11 mouse cellular contexts compared by ENCODE assay signal in genomic region chr11:73084303-73084702, GRCm38 (mm10). TPM values are rescaled to one million over a fixed set of nuclear protein-coding genes. Genes with fewer than 3 reads are reported as not detected.
A peak's percentile ranks its signal among the peaks of the same experiment; 100 is the strongest.
DNase-seq lines count a peak whose midpoint lies in the region; ATAC-seq lines count a peak whose summit lies in the region.
"Had no signal": no experiment of that assay in that cellular context is flagged by ENCODE, and none has a peak within 500 bp of the region (broad histone marks: within the 10 kb centered on the region; RNA-seq: fewer than 3 reads in every experiment).

No protein-coding gene starts in this region.

- WGBS in heart, embryonic 12.5 days: 61% methylated on average over 6 of the region's 6 CpGs
- 82% methylated on average over 6 of the region's 6 CpGs for WGBS in neural tube, embryonic 14.5 days

- H3K4me2 ChIP-seq in heart, embryonic 12.5 days: no peak overlapping the region
- no peak overlapping the region for H3K4me2 ChIP-seq in neural tube, embryonic 14.5 days (ENCODE audit: low read depth, low read length)
- H3K4me2 ChIP-seq: neural tube, embryonic 13.5 days had no signal

- H3K27ac ChIP-seq in heart, embryonic 12.5 days (ENCODE audit: poor library complexity, severe bottlenecking): peak overlapping the region; percentile 53; the same call in 1 of the 2 replicates
- H3K27ac ChIP-seq in neural tube, embryonic 14.5 days (ENCODE audit: low read depth, low read length): peak overlapping the region; percentile 18; the same call in 1 of the 2 replicates
- H3K27ac ChIP-seq: liver, embryonic 14.5 days had no signal

- H3K27me3 ChIP-seq in heart, embryonic 12.5 days (replicated peaks): no peaks in the 10 kb centered on the region
- no peaks in the 10 kb centered on the region for H3K27me3 ChIP-seq in neural tube, embryonic 14.5 days (ENCODE audit: control insufficient read depth, insufficient read depth, low read length)
- H3K27me3 ChIP-seq: neural tube, embryonic 13.5 days had no signal

- peaks cover 45% of the 10 kb centered on the region for H3K36me3 ChIP-seq in heart, embryonic 12.5 days
- H3K36me3 ChIP-seq in neural tube, embryonic 14.5 days (ENCODE audit: control insufficient read depth, insufficient read depth, low read length): peaks cover 16% of the 10 kb centered on the region

- no peak overlapping the region for H3K4me3 ChIP-seq in heart, embryonic 12.5 days
- no peak overlapping the region for H3K4me3 ChIP-seq in neural tube, embryonic 14.5 days (ENCODE audit: low read depth, low read length)
- H3K4me3 ChIP-seq: neural tube, embryonic 13.5 days had no signal

- H3K9me3 ChIP-seq in heart, embryonic 12.5 days (replicated peaks): no peaks in the 10 kb centered on the region
- H3K9me3 ChIP-seq in neural tube, embryonic 14.5 days (ENCODE audit: control insufficient read depth, low read length): no peaks in the 10 kb centered on the region
- H3K9me3 ChIP-seq: neural tube, embryonic 13.5 days had no signal

- peaks cover 39% of the 10 kb centered on the region for H3K4me1 ChIP-seq in heart, embryonic 12.5 days (replicated peaks)
- H3K4me1 ChIP-seq in neural tube, embryonic 14.5 days (ENCODE audit: control insufficient read depth, insufficient read depth, low read length): no peaks in the 10 kb centered on the region
- H3K4me1 ChIP-seq: neural tube, embryonic 13.5 days had no signal

- DNase-seq in heart, postnatal 36 days: no peak
- DNase-seq in neural tube, embryonic 10.5 days (ENCODE audit: extremely low spot score, low spot score): no peak
- DNase-seq in induced T-regulatory cell, adult 2 months (ENCODE audit: low read depth): peak; percentile 73
- peak; percentile 42 for DNase-seq in thymus, postnatal 14 days
- DNase-seq in left cerebral cortex, postnatal 14 days (ENCODE audit: low spot score in 2 of 2): no peak
- no peak for DNase-seq in urinary bladder, postnatal 25 days (ENCODE audit: low spot score)
- DNase-seq: gastrocnemius, postnatal 10 days had no signal

- no peak for ATAC-seq in heart, embryonic 12.5 days (ENCODE audit: insufficient number of reproducible peaks, low FRiP score)
- ATAC-seq in neural tube, embryonic 14.5 days (ENCODE audit: low read depth): no peak

- no peak overlapping the region for H3K9ac ChIP-seq in heart, embryonic 12.5 days
- no peak overlapping the region for H3K9ac ChIP-seq in neural tube, embryonic 14.5 days (replicated peaks; ENCODE audit: low read depth, low read length)
- H3K9ac ChIP-seq: liver, embryonic 14.5 days; neural tube, embryonic 13.5 days had no signal

- intact Hi-C loops in heart, postnatal 36 days (cut with DNase I): no loop called here
- intact Hi-C loops in left cerebral cortex, postnatal 14 days (cut with DNase I): no loop called here

RNA-seq across cellular contexts. Expression of gene Itgae, which starts 6.1 kb away (rescaled TPM):
- 0.17 and 0.19 TPM in 2 replicates for polyA plus RNA-seq in heart, embryonic 12.5 days (2016; fragmentation: Nextera tagmentation; extraction: Ambion mirVana)
- under 1 TPM in 1 of 2 experiments, not detected in 1; 0.14 TPM for total RNA-seq in heart, postnatal 36 days (2021)
- polyA plus RNA-seq in neural tube, embryonic 14.5 days (2014; fragmentation: Nextera tagmentation; extraction: Ambion mirVana): 0.16 and 0.26 TPM in 2 replicates
- total RNA-seq in left cerebral cortex, postnatal 14 days (2021): under 1 TPM; 0.53 to 0.55 TPM

RNA-seq across cellular contexts. Expression of gene Ncbp3, which starts 36.7 kb away (rescaled TPM):
- 10.9 and 11.0 TPM in 2 replicates for polyA plus RNA-seq in heart, embryonic 12.5 days (2016; fragmentation: Nextera tagmentation; extraction: Ambion mirVana)
- total RNA-seq in heart, postnatal 36 days (2021): 1 to 10 TPM; 5.8 to 6.3 TPM
- 9.6 and 11.4 TPM in 2 replicates for polyA plus RNA-seq in neural tube, embryonic 14.5 days (2014; fragmentation: Nextera tagmentation; extraction: Ambion mirVana)
- 1 to 10 TPM; 8.0 to 9.7 TPM for total RNA-seq in left cerebral cortex, postnatal 14 days (2021)

RNA-seq across cellular contexts. Expression of gene Haspin, which starts 53.8 kb away (rescaled TPM):
- 13.9 and 14.4 TPM in 2 replicates for polyA plus RNA-seq in heart, embryonic 12.5 days (2016; fragmentation: Nextera tagmentation; extraction: Ambion mirVana)
- total RNA-seq in heart, postnatal 36 days (2021): under 1 TPM; 0.22 to 0.28 TPM
- polyA plus RNA-seq in neural tube, embryonic 14.5 days (2014; fragmentation: Nextera tagmentation; extraction: Ambion mirVana): 1.4 and 2.5 TPM in 2 replicates
- total RNA-seq in left cerebral cortex, postnatal 14 days (2021): under 1 TPM; 0.40 to 0.61 TPM

Comparison
In these comparisons a context has a peak if more than half of its experiments do, and no peak if none do; other contexts are left out.
1. DNase-seq: peak in induced T-regulatory cell, adult 2 months (single experiment) and thymus, postnatal 14 days (single experiment); none in heart, postnatal 36 days (0 of 2), neural tube, embryonic 10.5 days (single experiment), left cerebral cortex, postnatal 14 days (0 of 2) and urinary bladder, postnatal 25 days (single experiment).